Mouse (Mus musculus) frontal cortex, postnatal 10 days (tissue): ENCODE measurements at regions not wholly inside any gene's neighbourhood (a gene's known extent, or its start where the extent isn't known, plus 50 kb on each side); places are given as distances from the start of the nearest gene placed in this dataset.

ENCODE experiments used
- DNase-seq, 2 experiments: peaks; one replicate each; pipeline ENCODE4 v3.0.0; 2022; ENCODE audit warnings: low spot score in 2 of 2, mixed read lengths in 1 of 2

GRCm38 (mm10) chr7:73319004-73319403 is 56.3 kb upstream of the Rgma start:
- DNase-seq: no peak

- DNase-seq: no peak
These were observed 55.3 kb upstream of the Rgma start for GRCm38 (mm10) chr7:73319994-73320393.

GRCm38 (mm10) chr7:73322466-73323151 is 52.7 kb upstream of the Rgma start:
- DNase-seq: no peak

GRCm38 (mm10) chr7:73323556-73323955 is 51.8 kb upstream of the Rgma start:
- no peak for DNase-seq

GRCm38 (mm10) chr7:73325503-73325902 is 49.8 kb upstream of the Rgma start:
- DNase-seq: no peak
